Mouse (Mus musculus) right cerebral cortex, adult 18-20 months (tissue): Measurements from ENCODE around the gene Phlpp1.
"Not testable (repeated sequence)": the region's sequence is repeated elsewhere in the genome, so short reads cannot be mapped to it uniquely, and the experiment has no call there.

Experiments
- DNase-seq: peaks from one replicate; pipeline ENCODE4 v3.0.0; 2022; ENCODE audit warnings: mixed read lengths

Gene Phlpp1

DNA sequence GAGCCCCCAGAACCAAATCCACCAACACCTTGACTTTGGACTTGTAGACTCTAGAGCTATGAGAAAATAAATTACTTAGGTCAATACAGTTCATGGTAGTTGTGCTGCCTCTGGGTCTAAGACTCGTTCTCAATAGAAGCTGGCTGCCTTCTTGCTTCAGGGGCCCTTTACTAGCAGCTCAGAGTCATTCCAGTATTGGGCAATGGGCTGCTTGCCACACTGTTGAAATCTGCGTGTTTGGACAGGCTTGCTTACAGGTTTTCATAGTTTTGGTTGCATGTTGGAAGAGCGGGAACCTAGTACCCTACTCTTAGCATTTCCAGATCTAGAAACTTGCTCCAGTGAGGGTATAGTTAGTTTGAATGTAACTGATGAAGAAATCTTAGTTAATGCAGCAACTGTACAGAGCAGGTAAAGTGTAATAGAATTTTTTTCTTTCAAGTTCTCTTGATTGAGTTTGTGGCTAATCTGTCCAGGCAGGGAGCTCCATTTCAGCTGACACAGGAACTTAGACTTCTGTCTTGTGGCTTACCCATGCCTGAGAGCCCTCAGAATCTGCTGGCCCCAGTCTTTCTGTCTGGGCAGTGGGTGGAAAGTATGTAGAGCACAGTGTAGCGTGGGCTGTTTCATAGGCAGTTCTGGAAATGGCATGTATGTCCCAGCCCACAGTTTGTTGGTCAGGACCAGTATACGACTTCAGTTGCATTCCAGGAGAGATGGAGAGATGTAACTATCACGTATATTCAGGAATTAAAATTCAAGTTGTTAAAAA, 96.7 kb downstream of the Phlpp1 start:
- no peak for DNase-seq

DNA sequence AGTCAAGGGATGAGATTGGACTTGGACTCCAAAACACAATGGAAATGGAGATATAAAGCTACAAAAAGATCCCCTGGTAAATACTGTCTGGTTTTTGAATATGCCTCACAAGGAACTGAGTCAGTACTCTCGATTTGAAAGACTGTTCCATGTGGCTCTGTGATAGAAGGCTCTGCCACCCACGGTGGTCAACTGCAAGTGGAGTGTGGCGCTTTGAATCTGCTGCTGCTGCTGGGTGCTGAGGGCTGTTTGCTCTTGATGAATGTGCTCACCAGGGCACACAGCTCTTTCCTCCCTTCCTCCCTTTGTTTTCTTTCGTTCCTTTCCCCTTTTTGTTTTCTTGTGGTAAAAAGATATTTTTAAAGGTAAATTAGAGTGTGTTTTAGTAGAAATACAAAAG, 97.8 kb downstream of the Phlpp1 start:
- no peak for DNase-seq

DNA sequence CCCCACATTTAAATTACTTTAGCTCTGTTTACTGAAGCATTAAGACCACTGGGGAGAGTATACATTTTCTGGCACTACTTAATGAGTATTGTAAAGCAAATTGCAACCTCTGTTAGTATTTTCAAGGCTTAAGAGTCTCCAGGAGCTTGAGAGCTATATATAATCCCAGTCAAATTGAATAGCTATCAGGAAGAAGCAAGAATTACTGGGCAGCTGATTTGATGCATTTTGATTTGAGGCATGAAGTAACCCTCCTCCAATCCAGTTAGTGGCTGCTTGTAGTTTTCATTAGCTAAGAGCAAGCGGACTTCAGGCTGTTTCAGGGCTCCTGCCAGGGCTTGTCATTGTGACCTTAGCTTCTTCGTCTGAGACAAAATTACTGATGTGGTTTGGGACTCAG, 101.4 kb downstream of the Phlpp1 start:
- no peak for DNase-seq

DNA sequence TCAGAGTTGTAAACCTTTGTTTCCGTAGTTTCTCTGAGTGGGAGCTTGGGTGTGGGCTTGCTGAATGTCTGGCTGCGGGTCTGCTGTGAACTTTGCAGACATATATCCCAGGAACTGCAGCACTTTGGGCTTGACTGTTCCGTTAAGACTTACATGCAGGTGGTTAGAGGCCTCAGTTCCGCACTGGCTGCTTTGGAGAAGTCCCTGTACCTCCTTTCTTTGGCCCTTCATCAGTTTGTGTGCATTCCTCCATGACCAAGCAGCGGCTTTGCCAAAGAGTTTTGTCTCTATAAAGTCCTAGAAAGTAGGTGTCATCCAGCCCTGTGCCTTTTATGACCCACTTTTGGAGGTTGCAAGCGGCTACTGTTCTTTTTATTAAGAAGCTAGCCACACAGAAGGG, 102.2 kb downstream of the Phlpp1 start:
- DNase-seq, result no peak

DNA sequence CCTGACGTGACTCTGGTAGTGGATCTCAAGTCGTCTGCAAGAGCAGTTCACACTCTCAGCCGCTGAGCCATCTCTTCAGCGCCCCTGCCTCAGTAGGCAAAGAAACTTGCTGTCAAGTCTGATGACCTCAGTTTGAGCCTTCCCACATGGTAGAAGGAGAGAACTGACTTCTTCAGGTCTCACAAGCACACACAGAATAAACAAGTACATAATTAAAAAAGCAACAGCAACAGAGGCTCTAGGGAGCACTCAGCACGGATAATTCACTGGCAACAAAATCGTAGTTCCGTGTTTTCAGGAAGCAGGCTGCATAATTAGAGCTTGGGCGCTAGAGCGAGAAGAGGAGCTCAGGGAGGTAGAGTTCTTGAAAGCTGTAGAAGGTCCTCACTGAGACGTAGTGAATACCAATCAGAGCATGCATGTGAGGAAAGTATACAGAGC, 103.0 kb downstream of the Phlpp1 start:
- DNase-seq, result no peak

DNA sequence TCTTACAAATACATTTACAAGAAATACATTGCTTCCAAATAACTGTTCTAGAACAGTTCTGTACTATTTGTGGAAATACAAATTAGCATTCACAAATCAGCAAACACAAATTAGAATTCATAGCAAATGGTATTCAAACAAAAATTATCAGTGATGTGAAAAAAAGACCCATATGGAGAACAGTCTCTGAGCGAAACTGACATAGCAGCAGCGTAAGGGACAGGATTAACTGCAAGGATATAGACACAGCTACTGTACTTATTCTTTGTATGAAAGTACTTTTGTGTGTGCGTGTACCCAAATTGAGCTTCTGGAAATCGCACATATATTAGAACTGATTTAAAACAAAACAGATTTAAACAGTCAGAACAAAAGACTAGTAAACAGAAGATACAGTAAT, 103.6 kb downstream of the Phlpp1 start:
- DNase-seq, result no peak

DNA sequence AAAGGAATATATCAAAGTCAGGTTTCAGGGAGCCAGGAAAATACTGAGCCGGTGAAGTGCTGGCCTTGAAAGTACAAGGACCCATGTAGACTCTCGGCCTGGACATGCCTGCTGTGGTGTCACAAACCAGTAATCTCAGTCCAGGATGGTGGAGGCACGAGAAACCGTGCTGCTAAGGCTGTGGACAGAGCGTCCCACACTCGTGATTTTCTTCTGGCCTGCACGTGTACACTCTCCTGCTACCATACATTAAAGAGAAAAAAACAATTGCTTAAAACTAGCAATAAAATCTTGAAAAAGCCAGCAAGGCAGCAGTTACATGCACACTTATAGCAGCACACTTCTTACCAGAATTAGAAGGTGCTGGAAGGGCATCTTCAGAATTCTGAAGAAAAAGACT, 104.2 kb downstream of the Phlpp1 start:
- DNase-seq, result no peak

DNA sequence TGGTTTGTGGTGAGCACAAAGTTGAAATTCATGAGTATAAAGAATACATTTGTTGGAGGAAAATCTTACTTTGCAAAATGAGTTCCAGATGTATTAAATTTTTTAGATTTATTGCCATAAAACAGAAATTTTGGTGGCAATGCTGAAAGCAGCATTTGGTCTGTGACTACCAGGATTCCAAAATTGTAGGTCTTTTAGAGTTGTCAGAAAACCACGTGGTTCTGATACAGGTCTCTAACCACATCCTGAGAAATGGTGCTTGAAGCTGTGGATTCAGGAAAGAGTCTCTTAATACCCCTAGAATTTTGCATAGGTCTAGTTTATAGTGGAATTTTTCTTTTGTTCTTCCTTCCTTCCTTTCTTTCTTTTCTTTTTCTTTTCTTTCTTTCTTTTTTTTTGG, 105.3 kb downstream of the Phlpp1 start:
- DNase-seq, result no peak

DNA sequence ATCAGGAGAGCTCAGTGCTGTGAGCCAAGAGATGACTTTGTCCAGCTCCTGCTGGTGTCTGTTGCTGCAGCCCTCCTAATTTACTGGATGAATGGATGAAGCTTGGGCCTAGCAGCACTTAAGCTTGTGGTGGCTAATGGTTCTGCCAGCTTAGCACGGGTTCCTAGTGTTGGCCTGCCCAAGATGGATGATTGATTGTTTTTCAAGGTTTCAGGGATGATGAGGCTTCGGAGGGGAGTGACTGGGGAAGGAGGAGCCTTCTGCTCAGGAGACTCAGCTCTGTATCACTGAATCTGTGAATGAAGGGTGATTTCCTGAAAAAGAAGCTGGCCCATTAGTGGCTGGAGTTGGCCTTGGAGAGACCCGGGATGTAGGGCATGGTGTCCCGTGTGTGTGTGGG, 105.7 kb downstream of the Phlpp1 start:
- no peak for DNase-seq

DNA sequence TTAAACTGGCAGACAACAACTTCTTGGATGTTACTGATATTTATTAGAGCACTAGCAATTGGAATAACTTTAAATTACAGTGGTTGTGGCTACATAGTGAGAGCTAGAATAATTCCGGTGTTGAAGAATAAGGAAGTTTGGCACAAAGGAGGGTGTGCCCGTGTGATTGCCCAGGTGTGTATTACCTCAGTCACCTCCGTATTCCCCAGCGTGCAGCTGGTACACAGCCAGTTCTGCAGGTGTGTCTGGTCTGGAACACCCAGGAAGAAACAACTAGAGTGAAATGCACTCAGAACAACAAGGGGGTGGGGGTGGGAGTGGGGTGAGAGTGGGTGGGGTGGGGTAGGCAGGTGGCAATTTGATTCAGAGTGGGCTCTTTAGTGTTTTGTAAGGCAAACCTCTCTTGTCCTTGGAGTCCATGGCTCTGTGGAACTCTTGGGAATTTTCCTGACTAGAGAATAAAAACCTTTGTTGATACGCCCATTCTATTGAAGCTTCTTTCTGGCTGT, 107.1 kb downstream of the Phlpp1 start:
- DNase-seq, result no peak

DNA sequence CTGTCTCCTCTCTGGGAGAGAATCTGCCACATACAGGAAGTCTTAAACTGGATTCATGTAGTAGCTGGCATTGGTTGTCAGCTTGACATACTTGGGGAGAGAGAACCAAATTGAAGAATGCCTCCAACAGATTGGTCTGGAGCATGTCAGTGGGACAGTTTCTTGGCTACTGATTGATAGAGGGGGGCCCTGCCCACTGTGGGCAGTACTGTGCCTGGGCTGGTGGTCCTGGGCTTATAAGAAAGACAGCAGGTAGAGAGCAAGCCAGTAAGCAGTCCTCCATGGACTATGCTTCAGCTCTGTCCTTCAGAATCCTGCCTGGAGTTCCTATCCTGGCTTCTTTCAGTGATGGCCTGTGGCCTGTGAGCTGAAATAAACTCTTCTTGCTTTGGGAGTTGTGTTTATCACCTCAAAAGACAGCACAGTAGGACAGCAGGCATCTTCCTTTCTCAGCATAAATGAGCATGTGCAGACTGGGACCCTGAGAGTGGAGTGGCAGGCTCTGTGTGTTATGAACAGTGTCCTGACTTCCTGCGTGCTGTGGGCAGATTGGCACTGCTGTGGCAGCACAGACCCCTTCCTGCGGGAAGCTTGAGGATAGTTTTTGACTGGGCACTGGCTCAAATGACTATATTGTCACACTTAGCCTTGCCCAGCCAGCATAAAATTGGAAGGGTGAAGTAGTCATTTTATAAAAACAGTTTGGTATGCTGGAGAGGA, 108.0 kb downstream of the Phlpp1 start:
- DNase-seq, result no peak

DNA sequence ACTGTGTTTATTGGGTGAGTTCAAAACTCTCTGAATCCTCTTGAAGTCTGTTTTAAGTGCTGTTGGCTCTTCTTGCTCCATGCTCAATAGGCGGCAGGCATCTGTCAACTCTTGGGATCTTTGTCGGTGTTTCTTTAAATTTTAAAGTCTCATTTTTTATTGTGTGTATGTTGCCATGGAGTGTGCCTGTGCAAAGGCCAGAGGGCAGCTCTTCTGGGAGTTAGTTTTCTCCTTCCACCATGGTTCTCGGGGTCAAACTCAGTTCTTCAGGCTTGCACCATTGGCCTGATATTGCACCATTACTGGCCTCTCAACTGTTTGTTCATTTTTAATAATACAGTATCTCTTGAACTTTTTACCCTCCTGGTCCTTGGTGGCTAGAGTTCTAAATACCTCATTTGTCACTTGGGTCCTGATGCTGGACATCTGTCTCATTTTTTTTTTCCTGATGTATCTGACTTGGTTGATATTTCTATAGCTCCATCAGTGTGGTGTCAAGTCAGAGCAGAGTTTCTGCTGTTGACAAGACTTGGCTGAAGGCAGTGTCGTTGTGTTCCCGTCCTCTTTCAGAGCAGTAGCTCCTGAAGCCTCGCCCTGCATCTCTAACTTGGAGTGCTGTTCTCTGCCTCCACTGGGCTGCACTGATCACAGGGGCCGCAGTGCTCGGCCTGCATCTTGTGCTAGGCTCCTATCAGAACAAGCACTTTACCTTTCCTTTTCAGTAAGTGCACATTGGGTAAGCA, 108.8 kb downstream of the Phlpp1 start:
- DNase-seq, result no peak

DNA sequence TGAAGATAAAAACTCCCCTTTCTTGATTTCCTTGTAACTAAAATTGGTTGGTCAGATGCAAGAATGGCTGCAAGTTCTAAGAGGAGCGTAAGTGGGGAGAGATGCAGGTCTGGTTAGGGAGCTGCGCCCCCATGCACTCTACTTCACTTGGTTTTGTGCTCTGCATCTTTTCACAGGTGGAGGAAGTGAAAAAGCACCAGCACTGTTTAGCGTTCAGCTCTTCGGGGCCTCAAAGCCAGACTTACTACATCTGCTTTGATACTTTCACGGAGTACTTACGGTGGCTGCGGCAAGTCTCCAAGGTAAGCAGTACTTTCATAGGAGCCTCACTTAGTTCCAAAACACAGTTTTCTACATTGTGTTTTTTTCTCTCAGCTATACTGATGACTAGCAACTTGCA, 115.3 kb downstream of the Phlpp1 start:
- no peak for DNase-seq

DNA sequence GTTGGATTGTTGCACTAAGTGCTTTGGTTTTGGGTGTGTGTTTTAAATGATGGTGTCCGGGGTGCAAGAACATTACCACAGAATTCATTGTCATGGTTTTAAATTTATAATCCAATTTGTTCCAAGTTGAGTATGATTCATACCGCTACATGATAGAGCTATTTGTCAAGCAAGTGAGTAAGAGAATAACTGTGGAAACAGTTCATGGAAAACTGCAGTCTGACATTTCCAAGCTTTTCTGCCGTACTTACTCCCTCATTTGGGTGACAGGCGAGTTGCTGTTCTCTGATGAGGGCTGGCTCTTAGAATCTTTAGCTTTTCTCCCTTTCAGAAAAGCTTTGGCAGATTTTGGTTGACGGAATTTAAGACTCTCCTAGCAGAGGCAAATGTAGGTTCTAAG, 117.5 kb downstream of the Phlpp1 start:
- DNase-seq, result peak; percentile 31

DNA sequence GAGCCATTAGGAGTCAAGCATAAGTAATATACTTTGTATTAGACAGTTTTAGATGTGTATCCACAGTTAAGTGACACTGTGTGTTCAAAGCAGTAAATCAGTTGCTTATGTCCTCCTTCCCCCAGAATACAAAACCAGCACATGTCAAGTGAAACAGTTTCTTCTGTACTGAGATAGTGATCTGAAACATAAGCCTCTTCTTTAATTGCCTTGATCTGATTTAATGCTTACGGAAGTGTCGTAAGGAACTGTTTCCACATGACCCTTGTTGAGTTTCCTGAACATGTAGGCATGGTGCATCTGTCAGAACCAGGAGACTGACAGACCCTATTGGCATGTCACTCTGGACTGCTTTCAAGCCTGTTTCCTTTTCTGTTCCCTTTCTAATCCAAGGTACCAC, 118.0 kb downstream of the Phlpp1 start:
- no peak for DNase-seq

DNA sequence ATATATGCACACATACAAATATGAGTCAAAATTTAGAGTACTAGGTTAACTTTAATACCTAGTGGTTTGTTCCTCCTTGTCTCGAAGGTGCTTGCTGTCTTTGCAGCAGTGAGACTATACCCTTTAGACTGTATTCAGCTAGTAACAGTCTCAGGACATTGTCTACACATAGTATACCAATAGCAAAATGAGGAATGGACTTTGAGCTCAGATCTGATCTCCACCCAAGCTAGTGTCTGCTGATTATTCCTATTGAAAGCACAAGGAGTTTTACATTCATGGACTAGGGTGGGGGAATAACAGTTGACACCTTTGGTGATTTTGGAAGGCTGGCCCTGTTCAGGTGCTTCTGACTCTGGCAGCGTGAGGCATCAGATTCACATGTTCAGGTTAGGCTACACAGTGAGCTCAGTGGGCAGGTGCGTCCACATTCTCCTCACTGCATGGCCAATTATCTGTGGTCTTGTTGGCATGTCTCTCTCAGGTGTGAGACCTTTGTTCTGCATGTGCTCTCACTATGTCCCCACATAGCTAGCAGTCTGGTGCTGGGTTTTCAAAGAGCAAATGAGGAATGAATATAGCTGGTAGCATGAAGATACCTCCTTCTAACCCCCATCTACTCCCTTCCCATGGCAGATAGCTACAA, 138.0 kb downstream of the Phlpp1 start:
- DNase-seq, result no peak

DNA sequence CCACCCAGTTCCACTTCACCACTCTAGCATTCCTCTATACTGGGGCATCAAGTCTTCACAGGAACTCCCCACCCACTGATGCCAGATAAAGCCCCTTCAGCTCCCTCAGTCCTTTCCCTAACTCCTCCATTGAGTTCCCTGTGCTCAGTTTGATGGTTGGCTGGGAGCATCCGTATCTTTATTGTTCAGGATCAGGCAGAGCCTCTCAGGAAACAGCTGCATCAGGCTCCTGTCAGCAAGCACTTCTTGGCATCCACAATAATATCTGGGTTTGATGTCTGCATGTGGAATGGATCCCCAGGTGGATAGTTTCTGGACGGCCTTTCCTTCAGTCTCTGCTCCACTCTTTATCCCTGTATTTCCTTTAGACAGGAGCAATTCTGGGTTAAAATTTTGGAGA, 138.7 kb downstream of the Phlpp1 start:
- DNase-seq, result no peak

DNA sequence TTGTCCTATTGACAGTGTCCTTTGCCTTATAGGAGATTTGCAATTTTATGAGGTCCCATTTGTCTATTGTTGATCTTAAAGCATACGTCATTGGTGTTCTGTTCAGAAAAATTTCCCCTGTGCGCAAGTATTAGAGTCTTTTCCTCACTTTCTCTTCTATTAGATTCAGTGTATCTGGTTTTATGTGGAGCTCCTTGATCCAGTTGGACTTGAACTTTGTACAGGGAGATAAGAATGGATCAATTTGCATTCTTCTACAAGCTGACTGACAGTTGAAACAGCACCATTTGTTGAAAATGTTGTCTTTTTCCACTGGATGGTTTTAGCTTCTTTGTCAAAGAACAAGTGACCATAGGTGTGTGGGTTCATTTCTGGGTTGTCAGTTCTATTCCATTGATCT, 140.3 kb downstream of the Phlpp1 start:
- DNase-seq, result not testable (repeated sequence)

DNA sequence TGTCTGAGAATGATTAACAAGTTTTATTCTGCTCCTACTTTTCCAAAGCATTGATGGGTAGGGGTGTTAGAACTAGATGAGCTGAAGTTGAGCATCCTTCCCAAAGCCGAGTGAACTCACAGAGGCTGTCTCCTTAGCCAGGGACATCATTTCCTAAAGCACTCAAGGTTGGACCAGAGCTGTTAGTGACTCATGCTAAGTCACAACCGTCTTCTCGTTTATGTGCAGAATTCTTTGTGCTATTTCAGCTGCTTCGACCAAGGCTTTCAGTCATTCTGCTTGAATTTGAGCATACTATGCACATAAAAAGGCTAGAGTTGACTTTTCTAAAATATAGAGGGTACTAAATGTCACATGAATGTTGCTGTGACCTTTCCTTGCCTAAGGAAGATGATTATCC, 142.9 kb downstream of the Phlpp1 start:
- no peak for DNase-seq

DNA sequence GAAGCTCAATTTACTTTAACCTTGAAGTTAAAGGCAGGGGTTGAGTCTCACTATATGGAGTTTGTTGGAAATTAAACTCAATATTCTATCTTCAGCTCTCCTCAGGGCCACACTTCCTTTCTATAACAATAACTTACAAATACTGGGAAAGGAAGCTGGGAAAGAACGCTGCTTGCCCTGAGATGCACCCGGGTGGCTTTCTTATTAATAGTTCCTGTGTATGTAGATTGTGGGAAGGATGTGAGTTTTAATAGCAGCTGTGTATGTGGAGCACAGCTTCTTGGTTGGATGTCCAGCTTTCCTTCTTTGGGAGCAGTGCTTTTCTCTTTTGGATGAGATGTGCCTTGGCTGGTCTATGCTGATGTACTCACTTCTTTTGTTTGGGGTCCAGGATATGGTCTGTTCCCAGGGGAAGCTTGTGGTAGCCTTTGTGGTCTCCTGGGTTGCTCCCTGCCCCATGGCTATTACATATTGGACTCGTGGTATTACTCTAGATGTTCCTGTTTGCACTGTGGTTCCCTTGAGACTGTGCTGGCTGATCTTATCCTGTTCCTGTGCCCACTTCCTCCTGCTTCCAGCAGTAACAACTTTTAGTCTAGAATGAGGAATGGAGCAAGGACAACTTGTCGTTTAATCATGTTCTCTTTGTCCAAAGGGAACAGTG, 145.2 kb downstream of the Phlpp1 start:
- no peak for DNase-seq

DNA sequence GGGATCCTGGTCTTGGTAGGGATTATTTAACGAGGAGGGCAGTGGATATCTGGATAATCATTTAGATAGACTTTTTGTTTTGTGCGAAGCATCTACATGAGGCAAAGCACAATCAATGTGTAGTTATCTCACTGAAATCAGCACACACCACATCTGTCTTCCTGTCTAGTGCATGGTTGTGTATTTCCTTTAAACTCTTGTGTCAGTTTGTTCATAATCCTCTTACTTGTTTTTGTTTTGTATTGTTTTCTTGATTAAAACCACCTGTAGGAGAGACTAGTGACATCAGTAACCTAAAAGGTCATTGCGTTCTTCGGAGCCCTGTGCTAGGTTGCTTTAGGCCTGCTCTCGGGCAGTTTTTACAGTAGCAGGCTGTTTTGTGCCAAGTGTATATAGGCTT, 146.8 kb downstream of the Phlpp1 start:
- DNase-seq, result no peak

DNA sequence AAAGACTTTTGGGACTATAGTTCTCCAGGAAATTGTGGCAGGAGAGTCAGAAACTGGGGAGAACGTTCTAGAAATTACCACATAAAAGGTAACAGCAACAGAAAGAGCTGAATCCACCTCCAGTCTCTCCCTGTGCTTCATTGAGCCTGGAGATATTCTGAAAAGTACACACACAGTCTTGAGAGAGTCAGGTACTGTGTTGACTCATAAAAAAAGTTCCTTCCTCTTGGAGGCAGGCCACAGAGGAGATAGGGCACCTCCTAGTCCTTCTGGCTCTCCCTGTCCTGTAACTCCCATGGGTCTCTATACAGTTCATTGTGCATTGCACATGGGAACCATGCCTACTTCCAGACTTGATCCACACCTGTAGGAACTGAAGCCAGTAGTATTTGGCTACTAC, 149.0 kb downstream of the Phlpp1 start:
- DNase-seq, result no peak
